Mouse (Mus musculus): ENCODE results near the gene Scgb1a1.
"Not testable (repeated sequence)": the region's sequence is repeated elsewhere in the genome, so short reads cannot be mapped to it uniquely, and the experiment has no call there.

The Scgb1a1 gene

GRCm38 (mm10) chr19:9087821-9088220 is at the start of gene Scgb1a1:
TSS of gene Scgb1a1 (minus strand) at chr19:9087958.
- no peak for DNase-seq (ENCODE audit: low spot score)

GRCm38 (mm10) chr19:9137159-9137558 is 49.4 kb upstream of the Scgb1a1 start:
- no peak for DNase-seq (ENCODE audit: low spot score)

- DNase-seq (ENCODE audit: low spot score), result peak; percentile 86
Observed at GRCm38 (mm10) chr19:9135512-9136331, 48.0 kb upstream of the Scgb1a1 start, which contains the start of gene Asrgl1. TSS of gene Asrgl1 (minus strand) at chr19:9135636.

DNA sequence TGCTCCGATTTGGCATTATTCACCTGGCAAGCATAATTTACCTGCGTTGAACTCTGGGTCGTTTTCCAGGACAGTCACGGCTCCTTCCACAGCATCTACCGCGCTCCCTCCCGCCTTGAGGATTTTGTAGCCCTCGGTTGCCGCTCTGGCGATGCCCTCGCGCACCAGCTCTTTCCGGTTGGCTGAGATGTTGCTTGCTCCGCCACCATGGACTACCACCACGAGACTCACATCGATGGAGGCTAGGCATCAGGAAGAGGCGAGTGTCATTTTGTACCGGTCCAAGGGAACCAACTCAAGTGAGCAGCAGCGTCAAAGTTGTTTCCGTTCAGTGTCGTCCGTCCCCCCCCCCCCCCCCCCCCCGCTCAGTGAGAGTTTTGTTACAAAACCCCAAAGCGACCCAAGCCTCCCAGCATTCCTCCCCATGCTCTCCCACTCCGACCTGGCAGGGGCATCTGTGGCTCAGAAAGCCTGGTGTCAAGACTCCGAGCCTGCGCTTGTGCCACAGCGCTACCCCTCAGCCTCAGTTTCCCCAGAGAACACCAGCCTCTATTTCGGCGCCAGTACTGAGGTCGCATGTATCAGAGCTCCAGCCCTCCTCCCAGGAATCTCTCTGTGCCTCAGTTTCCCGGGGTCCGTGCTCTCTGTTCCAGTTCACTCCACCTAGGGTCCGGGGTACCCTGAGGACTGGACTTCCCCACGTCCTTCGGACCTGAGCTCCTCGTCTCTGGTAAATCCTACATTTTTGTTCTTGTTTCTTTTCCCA is 47.2 kb upstream of the Scgb1a1 start:
- peak; percentile 34 for DNase-seq (ENCODE audit: low spot score)

- no peak for DNase-seq (ENCODE audit: low spot score)
Observed at GRCm38 (mm10) chr19:9129996-9130395, 42.2 kb upstream of the Scgb1a1 start.

DNA sequence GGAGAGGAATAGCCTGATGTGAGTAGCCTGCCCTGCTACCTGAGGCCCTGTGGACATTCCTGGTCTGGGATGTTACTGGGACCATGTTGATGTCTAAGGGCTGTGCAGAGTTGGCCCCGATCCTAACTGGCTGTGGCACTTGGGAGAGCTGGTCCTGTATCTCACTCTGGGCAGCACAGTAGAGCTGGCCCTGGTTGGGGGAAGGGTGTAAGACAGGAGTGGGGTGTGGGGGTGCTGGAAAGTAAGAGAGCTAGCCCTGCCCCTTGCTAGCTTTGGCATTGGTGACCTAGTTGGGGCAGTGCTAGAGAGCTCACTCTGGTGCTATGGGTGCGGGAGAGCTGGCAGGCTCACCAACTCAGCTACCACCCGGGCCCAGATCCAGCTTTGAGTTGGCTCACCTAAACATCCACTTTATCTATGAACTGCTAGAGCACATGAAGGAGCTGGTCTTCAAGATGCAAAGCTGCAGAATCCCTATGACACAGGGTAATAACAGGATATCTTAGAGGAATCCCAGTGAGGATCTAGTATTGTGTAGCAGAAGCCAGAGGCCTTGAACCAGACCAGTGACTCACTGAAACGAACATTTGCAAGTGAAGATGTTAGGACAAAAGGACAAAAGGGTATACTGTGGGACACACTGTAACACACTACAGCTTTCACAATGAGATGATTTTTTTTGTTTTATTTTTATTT is 40.9 kb upstream of the Scgb1a1 start:
- DNase-seq (ENCODE audit: low spot score), result no peak

DNA sequence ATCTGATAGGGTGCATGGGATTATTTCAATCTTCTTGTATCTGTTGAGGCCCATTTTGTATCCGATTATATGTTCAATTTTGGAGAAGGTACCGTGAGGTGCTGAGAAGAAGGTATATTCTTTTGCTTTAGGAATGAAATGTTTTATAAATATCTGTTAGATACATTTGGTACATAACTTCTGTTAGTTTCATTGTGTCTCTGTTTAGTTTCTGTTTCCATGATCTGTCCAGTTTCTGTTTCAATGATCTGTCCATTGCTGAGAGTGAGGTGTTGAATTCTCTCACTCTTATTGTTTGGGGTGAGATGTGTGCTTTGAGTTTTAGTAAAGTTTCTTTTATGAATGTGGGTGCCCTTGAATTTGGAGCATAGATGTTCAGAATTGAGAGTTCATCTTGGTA is 36.2 kb upstream of the Scgb1a1 start:
- DNase-seq (ENCODE audit: low spot score), result not testable (repeated sequence)

DNA sequence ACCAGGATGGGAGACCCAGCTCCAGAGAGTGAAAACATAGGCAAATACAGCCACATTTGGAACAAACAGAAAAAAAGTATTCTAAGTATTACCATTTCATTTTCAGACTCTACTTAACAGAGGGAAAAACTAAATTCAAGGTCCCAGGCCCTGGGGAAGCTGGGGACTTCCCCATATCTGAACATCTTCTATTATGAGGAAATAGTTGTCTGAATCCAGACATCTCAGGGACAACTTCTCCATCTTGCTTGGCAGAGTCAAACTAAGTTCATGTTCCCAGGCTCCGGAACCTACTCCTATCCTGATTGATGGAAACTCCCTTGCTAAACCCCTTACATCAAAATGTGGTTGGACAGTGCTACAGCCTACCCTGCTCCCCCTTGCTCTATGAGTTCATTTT is 34.6 kb upstream of the Scgb1a1 start:
- no peak for DNase-seq (ENCODE audit: low spot score)

- DNase-seq (ENCODE audit: low spot score), result no peak
Observed at GRCm38 (mm10) chr19:9119655-9120425, 32.1 kb upstream of the Scgb1a1 start.

DNA sequence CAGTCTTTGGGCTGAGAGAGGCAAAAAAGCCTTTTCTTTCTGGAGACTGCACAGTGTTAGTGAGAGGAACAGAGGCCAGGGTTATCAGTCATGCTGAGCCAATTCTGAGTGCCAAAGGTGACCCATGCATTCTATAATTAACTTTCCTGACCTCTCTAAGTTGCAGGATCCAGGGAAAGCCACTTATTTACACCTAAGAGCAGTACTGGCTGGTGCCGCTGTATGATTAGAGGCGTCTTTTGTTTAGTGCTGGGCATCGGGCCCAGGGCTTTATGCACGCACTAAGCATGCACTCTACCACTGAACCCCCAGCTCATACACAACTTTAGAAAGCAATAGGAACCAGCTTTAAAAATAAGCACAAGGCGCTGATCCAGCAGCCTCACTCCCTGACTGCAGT is 29.5 kb upstream of the Scgb1a1 start:
- DNase-seq (ENCODE audit: low spot score), result no peak

- no peak for DNase-seq (ENCODE audit: low spot score)
Observed at GRCm38 (mm10) chr19:9116268-9116667, 28.5 kb upstream of the Scgb1a1 start.

DNA sequence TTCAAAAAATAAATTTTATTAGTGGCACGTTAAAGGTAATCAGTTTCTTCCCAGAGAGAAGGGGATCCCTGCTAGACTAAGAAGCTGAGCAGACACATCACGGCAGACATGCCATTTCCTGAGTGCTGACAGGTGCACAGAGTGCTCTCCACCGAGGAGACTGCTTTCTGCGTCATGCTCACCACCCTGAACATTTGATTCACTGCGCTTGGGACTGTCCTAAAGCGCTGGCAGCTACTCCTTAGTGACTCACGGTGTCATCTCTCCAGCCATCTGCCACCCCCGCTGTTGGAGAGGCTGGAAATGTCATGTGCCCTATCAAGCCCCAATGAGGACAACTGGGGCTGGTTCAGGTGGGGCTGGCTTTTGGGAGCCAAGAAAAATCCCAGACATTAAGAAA is 24.3 kb upstream of the Scgb1a1 start:
- no peak for DNase-seq (ENCODE audit: low spot score)

DNA sequence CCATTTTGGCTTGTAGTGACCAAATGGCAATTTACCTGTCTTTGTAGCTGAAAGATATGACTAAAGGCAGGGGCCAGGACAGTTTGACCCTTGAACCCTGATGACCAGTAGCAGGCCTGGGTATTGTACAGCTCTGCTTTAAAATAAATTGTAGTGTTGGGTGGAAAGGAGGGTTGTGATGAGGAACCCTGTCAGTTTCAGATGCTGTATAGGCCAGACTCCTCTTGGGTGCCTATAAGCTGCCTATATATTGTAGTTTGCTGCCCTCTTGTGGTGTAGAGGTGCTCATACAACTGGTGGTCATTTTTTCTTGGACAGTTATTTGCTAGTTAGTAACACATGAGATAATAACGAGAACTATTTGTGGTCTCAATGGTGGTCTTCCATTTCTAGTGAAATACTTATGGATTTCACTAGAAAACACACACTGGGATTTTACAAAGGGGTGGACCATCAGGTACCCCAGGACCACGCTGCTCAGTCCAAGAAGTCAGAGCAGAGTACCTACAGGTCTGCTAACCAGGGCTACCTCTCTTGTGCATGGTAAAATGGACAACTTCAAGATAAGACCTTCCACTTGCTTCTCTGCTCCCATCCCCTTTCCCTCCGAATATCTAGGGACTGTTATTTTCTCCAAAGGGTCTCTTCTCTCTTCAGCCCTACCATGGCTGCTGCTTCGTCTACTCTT is 22.6 kb upstream of the Scgb1a1 start:
- DNase-seq (ENCODE audit: low spot score), result no peak

- DNase-seq (ENCODE audit: low spot score), result no peak
Observed at GRCm38 (mm10) chr19:9108536-9108935, 20.8 kb upstream of the Scgb1a1 start.

DNA sequence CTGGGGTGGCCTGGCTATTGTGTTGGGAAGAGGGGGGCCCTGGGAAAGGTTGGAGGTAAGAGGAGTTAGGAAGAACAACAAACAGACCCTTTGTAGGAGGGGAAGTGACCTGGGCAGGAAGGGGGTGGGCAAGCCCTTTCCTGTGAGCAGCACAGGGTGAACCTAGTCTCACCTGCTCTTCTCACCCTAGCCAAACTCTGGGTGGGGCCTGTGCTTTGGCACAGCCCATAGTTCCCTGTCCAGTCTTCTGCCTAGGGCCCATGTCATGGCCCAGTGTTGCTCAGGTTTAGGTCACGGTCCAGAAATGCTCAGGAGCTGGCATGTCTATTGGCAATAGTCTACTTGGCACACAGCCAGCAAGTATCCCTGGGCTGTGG is 19.6 kb upstream of the Scgb1a1 start:
- no peak for DNase-seq (ENCODE audit: low spot score)

- DNase-seq (ENCODE audit: low spot score), result no peak
Observed at GRCm38 (mm10) chr19:9106751-9107378, 19.1 kb upstream of the Scgb1a1 start.

GRCm38 (mm10) chr19:9106096-9106495 is 18.3 kb upstream of the Scgb1a1 start:
- DNase-seq (ENCODE audit: low spot score), result no peak

DNA sequence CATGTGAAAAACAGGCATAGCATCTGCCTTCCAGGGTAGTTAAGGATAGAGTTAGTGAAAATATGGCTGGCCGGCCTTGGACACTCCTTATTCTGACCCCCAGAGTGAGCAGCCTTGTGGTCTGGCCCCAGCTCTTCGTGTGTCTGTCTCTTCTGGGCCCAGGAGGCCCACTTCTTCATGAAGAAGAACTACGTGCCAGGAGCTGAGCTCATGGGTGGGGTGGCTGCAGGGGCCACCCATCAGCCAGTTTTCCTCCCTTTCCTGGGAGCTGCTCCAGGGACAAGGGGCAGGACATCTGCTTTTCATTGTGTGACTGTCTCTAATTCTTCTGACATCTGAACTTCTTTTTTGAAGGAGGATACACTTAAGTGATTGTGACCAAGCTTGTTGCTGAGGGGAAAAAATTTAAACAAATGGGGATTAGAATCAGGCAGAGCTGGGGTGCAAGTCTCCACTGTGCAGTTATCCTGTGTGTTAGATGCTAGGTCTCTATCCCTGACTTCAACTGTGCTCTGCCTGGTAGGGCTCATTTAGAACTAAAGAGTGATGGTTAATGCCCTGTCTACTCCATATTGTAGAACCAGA is 17.4 kb upstream of the Scgb1a1 start:
- no peak for DNase-seq (ENCODE audit: low spot score)

DNA sequence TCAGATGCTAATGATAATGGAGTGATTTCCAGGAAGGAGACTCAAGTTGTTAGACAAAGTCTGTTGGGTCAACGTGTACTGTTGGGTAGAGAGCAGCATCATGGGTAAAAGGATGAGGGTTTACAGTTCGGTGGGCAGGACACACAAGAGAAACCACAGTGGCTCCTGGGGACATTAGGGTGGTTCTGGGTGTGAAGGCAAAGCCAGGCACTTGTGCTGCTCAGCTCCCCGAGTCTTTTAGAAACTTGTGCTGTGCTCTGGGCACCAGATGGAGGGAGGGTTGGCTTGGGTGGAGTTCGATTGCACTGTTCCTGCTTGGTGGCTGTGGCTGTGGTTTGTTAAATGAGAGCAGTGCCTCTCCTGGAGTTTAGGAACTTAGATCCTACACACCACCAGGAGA is 16.2 kb upstream of the Scgb1a1 start:
- no peak for DNase-seq (ENCODE audit: low spot score)

DNA sequence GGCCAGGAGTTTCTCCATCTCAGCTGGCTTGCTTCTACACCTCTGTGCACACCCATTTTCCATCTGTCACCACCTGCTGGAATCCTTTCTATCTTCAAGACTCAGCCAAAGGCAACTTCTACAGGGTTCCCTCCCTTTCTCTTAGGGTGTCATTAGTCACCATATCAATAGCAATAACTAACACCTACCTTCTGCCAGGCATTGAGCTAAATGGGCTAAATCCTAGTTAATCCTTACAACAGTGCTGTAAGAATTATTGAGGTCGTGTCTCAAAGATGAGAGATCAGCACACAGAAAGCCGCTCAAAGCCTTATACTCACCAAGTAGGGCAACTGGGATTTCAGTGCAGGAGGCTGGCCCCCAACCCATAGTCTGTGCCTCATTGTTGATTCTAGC is 13.3 kb upstream of the Scgb1a1 start:
- DNase-seq (ENCODE audit: low spot score), result no peak

All from ovary, postnatal 14 days (tissue).